Mouse (Mus musculus): ENCODE results near the gene Spaca3. TPM values are rescaled to one million over a fixed set of nuclear protein-coding genes. Genes with fewer than 3 reads are reported as not detected.

Gene Spaca3
- not detected for total RNA-seq (2021)
- long read RNA-seq, experiment 1: 0 reads
- long read RNA-seq, experiment 2: 0 reads

- DNase-seq: no peak
Measured at GRCm38 (mm10) chr11:80858065-80858464, at the start of gene Spaca3. Gene Spaca3 (plus strand): TSS chr11:80858365.

- DNase-seq: no peak
Measured at GRCm38 (mm10) chr11:80808551-80809070, 49.6 kb upstream of the Spaca3 start.

DNA sequence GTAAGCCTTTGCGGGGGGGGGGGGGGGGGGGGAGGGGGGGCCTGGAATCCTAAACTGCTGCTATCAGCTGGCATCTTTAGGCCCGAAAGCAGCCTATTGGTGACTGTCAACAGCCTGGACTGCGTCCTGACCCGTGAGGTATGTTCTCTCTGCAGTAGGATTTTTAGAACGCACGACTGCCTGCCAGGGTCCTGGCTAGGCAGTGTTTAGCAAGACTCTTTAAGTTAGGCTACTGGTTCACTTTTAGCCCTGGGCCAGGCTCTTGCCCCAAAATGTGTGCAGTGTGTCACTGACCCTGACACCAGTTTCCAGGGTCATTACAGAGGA is 48.5 kb upstream of the Spaca3 start:
- DNase-seq: no peak

GRCm38 (mm10) chr11:80809993-80810821 is 48.0 kb upstream of the Spaca3 start, which contains the start of gene Tmem98:
Gene Tmem98 (plus strand): TSS chr11:80810175.
- peak; percentile 29 for DNase-seq

DNA sequence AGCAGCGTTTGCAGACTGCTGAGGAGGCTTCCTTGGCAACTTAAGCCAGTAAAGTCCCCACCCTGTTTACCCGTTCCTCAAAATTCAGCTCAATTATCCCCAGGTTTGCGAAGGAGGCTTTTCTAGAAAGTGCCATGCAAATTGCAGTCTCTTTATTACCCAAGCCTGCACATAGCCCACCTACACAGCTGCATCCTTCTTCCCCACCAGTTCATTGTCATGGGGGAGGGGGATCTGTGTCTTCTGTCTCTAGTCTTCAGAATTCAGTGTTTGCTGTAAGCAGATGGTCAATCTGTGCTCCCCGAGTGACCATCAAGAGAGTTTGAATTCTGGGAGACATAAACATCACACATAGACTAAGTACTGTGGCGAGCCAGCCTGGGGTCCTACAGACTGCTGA is 47.0 kb upstream of the Spaca3 start:
- DNase-seq: no peak

DNA sequence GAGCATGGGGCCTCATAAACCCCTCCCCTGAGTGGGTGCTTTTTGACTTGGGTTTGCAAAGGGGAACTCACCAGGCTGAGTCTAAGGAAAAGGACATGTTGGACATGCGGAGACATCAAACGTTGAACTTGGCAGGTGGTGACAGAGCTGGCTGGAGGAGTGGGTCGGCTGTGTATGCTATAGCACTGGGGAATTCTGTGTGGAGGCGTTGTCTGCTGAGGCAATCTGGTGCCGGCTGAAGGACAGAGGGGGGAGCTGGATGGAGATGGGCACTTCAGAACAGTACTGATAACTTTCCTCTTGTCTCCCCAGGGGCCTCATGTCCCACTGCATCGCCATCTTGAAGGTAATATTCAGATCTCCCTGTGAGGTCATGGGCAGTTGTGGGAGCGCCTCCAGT is 42.8 kb upstream of the Spaca3 start:
- DNase-seq: no peak

DNA sequence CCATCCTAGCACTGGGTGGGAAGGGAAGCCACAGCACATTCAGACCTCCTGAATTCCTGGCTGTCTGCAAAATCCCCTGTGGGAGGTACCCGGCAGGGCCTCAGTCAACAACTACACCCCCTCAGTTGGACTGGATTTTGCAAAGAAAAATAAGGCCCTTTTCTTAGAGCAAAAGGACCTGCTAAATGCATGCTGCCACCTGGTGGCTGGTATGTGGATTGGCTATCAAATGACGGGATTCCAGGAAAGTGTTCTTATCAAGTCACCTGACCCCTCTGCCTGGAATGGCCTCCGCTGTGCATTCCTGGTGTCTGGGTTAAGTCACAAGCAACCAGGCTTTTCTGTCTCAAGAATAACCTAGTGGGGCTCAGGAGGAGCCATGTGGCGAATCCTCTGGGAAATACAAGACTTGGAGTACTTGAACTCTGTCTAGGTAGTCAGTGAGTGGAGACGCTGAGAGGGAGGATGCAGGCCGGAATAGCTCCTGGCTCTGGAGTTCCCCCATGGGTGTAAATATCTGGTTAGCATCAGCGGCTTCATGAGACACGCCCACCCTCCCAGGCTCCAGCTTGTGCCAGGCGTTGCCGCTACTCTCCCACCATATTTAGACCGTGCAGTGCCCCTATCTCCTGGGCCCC is 40.0 kb upstream of the Spaca3 start:
- DNase-seq: peak; percentile 34

- no peak for DNase-seq
Measured at GRCm38 (mm10) chr11:80820085-80820484, 38.1 kb upstream of the Spaca3 start.

- peak; percentile 16 for DNase-seq
Measured at GRCm38 (mm10) chr11:80821296-80821695, 36.9 kb upstream of the Spaca3 start.

DNA sequence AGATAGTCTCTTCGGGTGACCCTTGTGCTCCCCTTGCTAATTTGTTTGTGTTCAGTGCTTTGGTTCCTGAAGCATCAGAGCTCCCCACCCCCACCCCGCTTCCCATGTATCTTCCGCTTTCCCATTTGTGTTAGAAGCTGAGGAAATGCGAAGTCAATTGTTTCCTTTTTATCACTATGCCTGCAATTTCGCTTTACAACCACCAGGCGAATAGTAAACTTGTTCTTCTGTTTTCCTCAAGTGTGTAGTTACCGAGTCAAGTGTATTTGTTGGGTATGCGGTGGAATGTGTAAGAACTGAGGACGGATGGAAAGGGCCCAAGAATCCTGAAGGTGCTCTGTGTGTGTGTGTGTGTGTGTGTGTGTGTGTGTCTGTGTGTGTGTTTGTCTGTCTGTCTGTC is 36.4 kb upstream of the Spaca3 start:
- DNase-seq: no peak

GRCm38 (mm10) chr11:80835395-80835794 is 22.8 kb upstream of the Spaca3 start:
- DNase-seq: no peak

- DNase-seq: no peak
Measured at GRCm38 (mm10) chr11:80835841-80836240, 22.3 kb upstream of the Spaca3 start.

DNA sequence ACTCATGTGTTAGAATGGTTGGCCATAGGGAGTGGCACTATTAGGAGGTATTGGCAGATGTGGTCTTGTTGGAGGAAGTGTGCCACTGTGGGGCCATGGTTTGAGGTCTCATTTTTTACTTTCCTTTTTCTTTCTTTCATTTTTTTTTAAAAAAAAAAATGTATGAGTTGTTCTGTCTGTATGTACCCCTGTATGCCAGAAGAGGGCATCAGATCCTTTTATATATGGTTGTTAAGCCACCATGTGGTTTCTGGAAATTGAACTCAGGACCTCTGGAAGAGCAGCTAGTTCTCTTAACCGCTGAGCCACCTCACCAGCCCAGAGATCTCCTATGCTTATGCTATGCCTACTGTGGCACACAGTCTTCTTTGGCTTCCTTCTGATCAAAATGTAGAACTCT is 19.4 kb upstream of the Spaca3 start:
- DNase-seq: no peak

GRCm38 (mm10) chr11:80843435-80843834 is 14.7 kb upstream of the Spaca3 start:
- no peak for DNase-seq

DNA sequence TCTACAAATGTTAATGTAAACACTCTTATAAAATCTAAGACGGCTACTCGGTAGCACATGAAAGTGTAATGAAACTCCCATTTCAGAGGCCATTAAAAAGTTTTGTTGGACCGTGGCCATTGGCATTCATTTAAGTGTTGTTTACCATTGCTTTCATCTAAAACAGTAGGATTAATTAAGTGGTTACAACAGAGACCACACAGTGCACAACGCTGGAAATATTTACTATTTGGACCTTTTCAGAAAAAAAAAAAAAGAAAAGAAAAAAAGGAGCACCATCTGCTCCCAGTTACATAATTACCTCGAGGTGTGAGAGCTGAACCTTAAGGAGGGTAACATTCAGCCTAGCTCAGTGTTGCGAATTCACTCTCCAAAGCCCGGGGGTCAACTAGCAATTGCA is 12.7 kb upstream of the Spaca3 start:
- DNase-seq: no peak

GRCm38 (mm10) chr11:80846115-80846514 is 12.1 kb upstream of the Spaca3 start:
- DNase-seq: no peak

GRCm38 (mm10) chr11:80848131-80848530 is 10.0 kb upstream of the Spaca3 start:
- DNase-seq: no peak

- no peak for DNase-seq
Measured at GRCm38 (mm10) chr11:80851859-80852258, 6.3 kb upstream of the Spaca3 start.

DNA sequence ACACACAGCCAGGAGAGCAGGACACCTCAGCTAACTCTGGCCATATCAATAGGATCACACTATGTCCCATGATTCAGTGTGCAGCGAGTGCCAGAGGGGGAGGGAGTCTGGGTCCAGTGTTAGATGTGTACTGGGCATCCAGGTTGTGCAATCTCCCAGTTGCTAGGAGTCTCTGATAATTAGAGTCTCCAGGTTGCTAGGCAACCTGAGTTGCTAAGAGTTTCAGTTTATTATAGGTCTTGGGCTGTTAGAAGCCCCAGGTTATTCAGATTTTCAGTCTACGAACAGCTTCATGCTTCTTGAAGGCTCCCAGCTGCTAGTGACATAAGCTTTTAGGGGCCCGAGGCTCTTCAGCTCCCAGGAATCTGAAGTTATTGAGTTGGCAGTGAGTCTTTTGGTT is 5.2 kb upstream of the Spaca3 start:
- DNase-seq: no peak

- no peak for DNase-seq
Measured at GRCm38 (mm10) chr11:80854430-80854829, 3.7 kb upstream of the Spaca3 start.

GRCm38 (mm10) chr11:80854908-80855307 is 3.3 kb upstream of the Spaca3 start:
- no peak for DNase-seq

- no peak for DNase-seq
Measured at GRCm38 (mm10) chr11:80856827-80857226, 1.3 kb upstream of the Spaca3 start.

DNA sequence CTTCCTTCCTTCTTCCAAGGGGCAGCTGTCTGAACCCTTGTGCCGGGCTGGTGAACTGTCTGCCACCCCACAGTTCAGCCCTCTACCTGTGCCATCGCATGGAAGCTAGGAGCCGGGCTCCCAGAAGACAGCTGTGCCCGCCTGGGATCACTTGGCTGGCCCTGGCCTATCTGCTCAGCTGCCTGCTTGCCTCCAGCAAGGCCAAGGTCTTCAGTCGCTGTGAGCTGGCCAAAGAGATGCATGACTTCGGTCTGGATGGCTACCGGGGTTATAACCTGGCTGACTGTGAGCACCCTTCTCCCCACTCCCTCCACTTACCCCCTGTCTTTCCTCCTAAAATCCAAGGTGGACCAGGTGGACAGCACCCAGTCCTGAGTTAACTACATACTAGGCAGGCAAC is 4.8 kb downstream of the Spaca3 start:
- DNase-seq: no peak

- no peak for DNase-seq
Measured at GRCm38 (mm10) chr11:80868039-80868438, 9.9 kb downstream of the Spaca3 start.
